Mouse (Mus musculus) gonadal fat pad, adult 2 months (tissue): ENCODE results near the gene Mindy4. TPM values are rescaled to one million over a fixed set of nuclear protein-coding genes. Genes with fewer than 3 reads are reported as not detected.

Experiments
- DNase-seq: peaks from one replicate; pipeline ENCODE4 v3.0.0-alpha.2; 2012; ENCODE audit warnings: low read depth
- polyA plus RNA-seq: library from polyadenylated mRNA; depleted of rRNA; stranded (reverse); fragments of >200 nt; gene quantifications from 2 replicates; pipeline ENCODE4 v1.2.3, GENCODE M21; 2012

The Mindy4 gene
- polyA plus RNA-seq, 1 experiment, result 10.5 TPM

DNA sequence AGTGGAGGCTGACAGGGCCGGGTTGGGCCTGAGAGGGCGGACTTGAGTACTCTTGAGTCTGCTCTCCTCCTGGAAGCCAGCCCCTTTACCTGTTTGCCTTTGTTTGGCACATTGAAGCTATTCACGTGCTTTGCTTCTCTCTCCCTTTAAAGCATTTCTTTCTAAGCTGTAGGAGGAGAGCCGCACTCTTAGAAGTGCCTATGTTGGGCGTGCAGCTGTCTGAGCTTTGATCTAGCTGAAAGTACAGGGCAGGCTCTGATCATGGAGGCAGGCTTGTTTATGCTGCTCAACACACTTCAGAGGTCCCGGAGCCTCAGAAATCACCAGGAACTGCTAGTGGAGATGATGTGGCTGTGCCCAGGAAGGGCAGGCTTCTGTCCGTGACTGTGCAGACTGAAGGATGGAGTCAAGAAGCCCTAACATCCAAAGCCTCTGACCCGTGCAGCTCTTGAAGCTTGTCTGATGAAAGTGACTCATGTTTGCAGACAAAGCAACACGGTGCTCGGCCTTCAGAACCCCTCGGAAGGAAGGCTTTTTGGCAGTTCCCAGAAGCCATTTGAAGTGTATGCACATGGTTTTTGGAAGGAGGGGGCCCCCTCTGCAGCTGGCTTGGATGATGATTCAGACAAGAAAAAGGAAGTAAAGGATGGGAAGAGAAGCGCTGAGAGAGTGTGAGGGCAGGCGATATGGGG lies 53.5 kb downstream of the Mindy4 start:
- DNase-seq, result no peak

- DNase-seq, result no peak
Observed at GRCm38 (mm10) chr6:55257246-55257645, 54.1 kb downstream of the Mindy4 start.

DNA sequence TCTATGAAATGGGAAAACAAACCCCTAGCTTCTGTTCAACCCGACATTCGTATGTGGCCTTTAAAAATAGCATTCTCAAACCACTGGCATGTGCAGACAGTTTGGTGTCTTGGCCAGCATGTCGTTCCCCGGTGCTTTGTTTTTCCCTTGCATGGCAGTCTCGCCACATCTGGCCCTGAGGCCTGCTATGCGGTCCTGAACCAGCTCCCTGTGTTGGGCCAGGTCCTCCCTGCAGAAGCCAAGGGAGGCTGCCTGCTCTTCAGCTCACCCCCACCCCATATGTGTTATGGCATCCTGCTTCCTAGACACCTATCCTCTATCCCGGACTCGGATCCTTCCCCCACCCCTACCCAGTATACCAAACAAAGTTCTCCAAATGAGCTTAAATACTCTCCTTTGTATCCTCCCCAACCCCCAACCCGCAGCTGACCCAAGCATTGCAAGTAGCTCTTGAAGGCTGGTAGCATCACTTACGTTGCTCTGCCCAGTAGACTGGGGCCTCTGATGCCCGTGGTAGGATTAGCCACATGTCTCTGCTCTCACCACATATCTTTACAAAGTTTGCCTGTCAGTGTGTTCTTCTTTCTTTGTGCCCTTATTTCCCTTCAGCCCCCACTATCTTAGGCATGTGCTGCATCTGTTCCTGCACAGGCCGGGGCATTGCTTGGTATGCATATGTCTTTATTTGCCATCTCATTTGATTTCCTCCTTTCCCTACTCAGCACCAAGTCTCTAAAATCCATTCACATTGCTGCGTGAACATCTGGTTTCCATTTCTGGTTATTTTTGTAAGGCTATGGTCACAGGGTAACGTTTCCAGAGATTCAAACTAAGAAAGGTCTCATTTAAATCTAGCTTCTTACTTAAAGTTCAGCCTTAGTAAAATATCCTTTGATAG lies 55.5 kb downstream of the Mindy4 start:
- DNase-seq, result no peak

DNA sequence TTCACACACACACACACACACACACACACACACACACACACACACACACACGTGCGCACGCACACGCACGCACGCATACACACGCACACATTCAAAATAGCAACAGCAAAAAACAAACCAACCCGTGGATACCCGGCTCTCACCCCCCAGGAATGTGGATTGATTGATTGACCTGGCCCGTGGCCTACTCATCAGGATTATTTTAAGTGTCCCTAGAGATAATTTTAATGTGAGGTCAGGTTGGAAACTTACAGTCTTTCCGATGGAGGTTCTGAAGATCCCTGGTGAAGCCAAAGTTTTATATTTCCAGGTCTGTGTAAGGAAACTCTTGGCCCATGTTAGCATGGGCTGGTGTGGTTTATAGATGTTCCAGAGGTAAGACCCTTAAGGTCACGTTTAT lies 59.0 kb downstream of the Mindy4 start:
- DNase-seq, result no peak

DNA sequence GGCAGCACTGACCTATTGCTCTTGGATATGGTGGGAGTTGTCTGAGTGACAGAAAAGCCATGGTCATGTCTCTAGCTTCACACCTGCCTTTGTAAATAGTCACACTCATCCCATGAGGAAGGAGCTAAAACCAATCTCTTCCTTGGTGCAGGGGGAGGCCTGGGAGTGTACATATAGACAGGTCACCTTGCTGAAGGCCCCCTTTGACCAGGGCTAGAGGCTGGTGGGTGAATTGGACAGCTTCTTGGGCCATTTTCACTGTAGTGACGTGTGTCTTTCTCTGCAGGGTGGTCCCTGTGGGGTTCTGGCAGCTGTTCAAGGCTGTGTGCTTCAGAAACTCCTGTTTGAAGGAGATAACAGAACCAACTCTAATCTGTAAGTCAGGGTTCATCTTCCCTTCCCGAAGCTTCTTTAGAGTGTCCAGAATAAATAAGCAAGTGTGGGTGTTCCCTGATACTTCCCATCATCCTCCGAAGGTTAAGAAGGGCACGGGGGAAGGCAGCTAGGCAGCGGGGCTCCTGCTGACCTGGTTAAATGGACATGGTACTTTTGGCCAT lies 60.4 kb downstream of the Mindy4 start:
- DNase-seq, result no peak

DNA sequence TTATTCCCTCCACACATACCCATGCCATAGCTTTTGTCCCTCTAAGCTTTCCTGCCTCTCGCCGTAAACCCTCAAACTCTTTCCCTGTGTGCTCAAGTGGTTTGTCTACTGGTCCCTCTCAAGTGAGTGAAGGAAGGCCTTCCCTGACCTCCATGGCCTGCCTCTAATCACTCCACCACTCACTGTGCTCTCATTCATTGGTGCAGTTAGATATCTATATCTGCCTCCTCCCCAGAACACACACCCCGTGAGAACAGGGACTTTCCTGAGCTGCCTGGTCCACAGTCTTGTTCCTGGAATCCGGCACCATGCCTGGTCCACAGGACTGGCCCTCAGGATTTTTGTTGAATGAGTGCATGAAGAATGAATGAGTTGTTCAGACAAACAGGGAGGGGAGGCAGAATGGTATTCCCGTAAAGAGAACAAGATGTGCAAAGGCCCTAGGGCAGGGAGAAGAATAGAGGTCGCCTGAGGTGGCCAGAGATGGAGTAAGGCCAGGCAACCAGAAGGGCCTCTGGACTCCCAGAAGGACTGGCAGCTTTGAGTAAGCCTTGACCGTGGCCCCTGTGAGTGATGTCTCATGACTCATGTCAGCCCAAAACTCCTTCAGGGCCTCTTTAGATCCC lies 61.7 kb downstream of the Mindy4 start:
- DNase-seq, result no peak

DNA sequence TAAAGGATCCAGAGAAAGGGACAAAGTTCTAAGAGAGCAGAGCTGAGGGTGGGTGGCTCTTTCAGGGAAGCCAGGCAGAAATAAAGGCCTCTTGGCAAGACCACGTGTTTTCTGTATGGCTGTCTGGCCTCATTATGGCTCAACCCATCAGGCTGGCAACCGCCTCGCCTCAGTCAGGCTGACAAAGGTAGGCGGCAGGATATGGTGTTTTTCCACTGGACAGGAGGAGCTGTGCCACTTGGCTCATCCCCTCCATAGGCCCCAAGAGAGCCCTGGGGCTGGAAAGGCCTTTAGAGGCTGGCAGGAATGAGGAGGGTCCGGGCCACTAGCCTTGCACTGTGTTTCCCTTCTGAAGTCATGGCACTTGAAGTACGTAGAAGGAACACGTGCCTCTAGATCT lies 69.8 kb downstream of the Mindy4 start:
- no peak for DNase-seq

GRCm38 (mm10) chr6:55273463-55273862 lies 70.3 kb downstream of the Mindy4 start:
- DNase-seq, result no peak

GRCm38 (mm10) chr6:55275000-55275399 lies 71.8 kb downstream of the Mindy4 start:
- DNase-seq, result no peak

DNA sequence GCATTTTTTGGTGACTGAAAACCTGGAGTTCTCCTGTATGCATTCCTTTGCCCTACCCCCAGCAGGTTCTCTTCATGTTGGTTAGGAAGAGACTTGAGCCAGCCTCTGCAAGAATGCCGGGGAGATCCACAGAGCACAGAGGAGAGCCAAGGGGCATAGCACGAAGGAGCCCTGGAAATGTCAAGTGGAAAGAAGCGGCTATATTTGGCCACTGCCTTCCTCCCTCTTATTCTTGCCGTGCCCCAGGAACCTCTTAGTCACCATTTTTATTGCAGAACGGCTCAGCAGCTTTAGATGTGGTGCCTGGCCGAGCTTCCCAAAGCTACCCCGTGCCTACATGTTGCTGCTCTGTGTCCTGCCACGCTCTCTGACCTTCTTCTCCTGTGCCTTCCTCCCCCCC lies 72.6 kb downstream of the Mindy4 start:
- no peak for DNase-seq

DNA sequence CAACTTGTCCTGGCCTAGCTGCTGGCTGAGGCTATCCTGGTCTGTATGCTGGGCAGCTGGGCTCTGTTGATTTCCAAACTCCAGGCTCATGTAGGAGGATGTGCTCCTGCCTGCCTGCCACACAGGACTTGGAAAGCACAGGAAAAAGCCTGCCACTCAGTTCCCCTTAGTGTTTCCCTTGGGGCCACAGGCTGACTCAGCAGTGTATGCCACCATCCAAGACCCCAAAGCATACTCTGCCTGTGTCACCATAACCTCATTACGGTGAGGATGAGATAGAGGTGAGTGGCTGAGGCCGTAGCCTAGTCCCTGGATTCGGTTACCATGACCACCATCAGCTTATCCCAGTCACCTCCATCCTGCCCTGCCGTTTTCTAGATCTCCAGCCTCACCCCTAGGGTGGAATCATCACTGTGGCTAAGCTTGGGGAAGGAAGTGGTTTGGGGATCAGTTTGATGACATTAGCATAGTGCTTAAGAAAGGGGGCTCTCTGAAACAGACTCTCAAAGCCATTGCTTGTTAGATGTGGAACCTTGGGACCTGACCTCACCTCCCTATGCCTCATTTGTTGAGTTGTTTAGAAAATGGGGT lies 73.6 kb downstream of the Mindy4 start:
- no peak for DNase-seq

DNA sequence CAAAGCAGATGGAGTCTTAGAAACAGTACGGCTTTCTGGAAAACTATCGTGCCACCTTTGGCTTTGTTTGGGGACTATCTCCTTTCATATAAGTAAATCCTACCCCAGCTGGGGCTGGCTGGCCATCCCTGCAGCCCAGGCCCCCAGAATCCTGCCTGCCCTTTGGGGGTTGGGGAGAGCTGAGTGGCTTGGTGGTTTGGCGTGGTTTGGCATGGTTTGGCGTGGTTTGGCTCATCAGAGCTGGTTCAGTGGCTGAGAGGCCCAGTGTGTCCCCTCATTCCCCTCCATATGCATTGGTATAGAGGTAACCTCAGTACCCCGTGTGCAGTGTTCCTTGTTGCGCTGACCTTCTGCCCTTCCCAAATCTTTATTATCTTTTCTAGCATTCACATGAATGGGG lies 74.9 kb downstream of the Mindy4 start:
- DNase-seq, result no peak

GRCm38 (mm10) chr6:55278520-55278919 lies 75.3 kb downstream of the Mindy4 start:
- DNase-seq, result no peak

- DNase-seq, result no peak
Observed at GRCm38 (mm10) chr6:55280979-55281378, 77.8 kb downstream of the Mindy4 start.

- DNase-seq, result no peak
Observed at GRCm38 (mm10) chr6:55281687-55282086, 78.5 kb downstream of the Mindy4 start.

DNA sequence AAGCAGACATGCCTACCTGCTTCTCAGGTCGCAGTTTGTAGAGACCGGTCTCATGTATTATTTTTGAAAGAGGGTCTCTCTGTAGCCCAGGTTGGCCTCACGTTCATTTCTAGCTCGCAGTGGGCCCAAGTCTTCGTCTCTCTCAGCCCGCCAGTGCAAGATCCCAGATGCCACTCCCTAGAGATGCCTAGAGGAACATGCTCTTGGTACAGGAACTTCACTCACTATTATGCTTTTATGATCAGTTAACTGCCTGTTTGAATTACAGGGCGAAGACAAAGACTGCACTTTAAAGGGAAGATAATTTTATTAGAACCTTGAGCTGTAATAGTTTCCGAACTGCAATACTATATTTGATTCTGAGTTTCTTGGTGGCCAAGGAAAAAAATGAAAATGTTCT lies 79.2 kb downstream of the Mindy4 start:
- DNase-seq, result no peak

- DNase-seq, result no peak
Observed at GRCm38 (mm10) chr6:55285218-55285617, 82.0 kb downstream of the Mindy4 start.

DNA sequence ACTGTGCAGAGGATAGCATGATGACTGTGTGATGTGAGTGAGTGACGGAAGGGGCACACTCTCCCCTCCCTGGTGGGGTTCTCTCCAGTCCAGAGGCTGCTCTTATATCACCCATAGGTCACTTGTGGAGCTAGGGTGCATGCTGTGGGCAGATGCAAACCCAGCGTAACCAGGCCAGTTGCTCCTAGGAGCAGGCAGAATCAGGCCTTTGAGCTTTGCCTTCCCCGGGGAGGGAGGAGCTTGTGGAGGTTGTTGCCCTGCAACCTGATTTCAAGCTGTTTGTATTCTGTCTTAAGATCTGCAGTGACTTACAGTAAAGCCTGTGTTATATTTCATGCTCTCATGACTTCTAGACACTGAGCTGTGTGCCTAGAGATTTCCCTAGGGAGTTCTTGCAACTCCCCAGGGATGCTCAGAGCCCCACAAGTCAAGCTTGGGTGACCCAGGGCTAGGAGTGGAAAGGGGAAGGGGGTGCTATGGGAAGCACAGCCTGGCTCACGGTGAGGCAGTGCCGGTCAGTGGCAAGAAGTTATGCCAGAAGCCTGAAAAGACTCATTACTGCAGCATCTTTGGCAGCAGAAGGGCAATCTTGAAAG lies 84.9 kb downstream of the Mindy4 start:
- no peak for DNase-seq

- DNase-seq, result peak; percentile 36
Observed at GRCm38 (mm10) chr6:55294549-55295131, 91.5 kb downstream of the Mindy4 start.

DNA sequence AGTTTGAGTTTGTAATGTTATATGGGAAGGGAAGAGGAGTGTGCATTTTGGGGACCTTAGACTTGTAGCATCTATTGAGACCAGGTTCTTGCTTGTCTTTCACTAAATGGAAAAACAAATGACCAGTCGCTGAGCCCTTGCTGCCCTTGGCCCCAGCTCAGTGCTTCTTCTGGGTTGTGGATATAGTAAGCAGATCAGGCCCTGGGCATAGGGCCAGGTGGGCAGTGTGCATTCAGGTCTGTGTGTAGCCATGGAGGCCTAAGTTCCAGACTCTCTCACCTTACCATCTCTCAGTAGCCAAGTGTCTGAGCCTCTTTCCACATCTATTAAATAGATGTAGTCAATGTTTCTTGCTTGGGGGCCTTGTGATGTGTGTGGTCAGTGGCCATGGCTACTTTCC lies 92.1 kb downstream of the Mindy4 start:
- DNase-seq, result no peak

DNA sequence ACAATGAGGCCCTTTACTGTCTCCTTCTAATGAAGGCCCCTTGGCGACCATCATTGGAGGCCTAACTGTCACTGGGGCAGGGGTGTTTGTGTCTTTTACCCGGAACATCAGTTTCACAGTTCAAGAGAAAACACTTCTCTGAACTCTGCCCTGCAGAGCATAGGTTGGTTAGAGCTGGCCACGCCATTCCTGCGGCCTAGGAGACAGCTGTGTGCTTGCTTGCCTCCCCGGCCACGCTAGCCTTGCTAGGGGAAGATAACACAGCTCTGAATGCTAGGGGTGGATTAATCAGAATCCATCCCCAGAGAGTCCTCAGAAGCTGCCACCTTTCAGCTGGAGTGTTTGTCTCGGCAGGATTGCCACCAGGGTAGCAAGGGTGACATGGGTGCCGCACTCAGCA lies 96.3 kb downstream of the Mindy4 start:
- no peak for DNase-seq
